Mouse (Mus musculus): ENCODE measurements around the gene Fbxo21.
A peak's percentile ranks its signal among the peaks of the same experiment; 100 is the strongest.

Gene Fbxo21

DNA sequence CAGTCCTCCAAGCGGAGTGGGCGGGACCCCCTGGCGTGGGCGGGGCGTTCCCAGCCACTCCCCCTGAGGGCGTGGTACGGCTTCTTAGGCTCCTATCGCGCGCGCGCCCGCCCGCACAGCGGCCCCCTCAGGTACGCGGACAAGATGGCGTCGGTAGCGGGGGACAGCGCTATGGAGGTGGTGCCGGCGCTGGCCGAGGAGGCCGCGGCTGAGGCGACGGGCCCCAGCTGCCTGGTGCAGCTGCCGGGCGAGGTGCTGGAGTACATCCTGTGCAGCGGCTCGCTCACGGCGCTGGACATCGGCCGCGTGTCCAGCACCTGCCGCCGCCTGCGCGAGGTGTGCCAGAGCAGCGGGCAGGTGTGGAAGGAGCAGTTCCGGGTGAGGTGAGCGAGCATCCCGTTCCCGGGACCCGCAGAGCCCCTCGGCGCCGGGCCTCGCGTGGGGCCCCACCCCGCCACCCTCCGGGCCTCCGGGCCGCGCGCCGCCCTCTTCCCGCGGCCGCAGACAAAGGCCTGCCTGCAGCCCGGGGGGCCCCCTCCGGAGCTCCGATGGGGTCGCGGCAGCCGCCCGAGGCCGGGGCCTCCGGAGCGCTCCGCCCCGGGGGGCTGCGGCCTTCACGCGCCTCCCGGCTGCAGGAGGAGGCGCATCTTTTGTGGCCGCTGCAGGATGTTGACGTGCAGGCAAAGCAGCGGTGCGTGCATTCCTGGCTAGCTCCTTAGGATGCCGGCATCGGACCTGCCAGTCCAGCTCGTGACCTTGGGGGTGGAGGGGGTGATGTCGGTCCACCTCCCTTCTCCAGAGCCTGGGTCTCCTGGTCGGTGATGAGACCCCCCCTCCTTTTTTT, at the start of gene Fbxo21:
Gene Fbxo21, plus strand, starts transcription at position 74 of the 844 bp plus-strand sequence.
- peak; percentile 83 for DNase-seq (ENCODE audit: low spot score)

DNA sequence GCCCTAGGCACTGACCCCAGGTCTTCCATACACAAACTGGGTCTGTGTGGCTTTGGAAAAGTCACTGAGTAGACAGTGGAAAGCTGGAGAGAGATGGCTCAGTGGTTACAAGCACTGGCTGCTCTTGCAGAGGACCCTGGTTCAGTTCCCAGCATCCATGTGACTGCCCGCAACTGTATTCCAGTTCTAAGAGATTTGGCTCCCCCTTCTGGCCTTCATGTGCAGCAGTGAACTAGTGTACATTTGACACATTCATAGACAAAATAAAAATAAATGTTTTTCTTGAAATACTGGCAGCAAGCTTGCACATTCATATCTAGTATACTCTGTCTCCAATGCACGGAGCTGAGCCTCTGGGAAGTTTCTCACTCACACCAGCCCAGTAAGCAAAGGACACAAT, 48.0 kb upstream of the Fbxo21 start:
- DNase-seq (ENCODE audit: low spot score), result no peak

DNA sequence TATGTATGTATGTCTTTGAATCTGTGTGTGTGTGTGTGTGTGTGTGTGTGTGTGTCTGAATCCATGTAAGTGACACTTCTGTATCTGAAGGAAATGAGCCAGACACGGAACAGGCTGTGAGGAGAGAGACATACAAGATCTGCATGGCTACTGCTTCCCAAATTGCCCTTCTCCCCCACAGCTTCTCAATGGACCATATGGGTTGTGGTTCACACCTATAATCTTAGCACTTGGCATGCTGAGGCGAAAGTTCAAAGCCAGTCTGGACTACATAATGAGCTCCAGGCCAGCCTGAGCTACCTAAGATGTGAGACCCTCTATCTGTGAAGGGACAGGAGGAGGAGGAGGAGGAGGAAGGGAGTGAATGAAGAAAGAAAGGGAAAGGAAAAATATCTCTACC, 44.3 kb upstream of the Fbxo21 start:
- no peak for DNase-seq (ENCODE audit: low spot score)

DNA sequence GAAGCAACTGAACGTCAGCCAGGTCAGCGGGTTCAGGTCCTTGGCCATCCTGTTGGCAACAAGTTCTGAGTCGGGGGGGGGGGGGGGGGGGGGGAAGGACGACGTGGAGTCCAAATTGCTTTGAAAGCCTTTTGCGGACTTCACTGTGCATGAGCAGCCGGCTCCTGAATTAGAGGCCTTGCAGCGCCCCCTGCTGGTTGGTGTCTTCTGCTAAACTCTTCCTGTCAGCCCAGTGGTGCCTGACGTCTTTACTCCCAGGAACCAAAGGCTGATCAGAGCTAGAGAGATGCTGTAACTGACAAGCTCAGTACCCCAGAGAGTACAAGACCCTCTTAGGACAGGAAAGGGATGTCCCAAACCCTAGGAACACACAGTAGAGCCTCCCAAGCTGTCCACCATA, 43.7 kb upstream of the Fbxo21 start:
- peak; percentile 59 for DNase-seq (ENCODE audit: low spot score)

DNA sequence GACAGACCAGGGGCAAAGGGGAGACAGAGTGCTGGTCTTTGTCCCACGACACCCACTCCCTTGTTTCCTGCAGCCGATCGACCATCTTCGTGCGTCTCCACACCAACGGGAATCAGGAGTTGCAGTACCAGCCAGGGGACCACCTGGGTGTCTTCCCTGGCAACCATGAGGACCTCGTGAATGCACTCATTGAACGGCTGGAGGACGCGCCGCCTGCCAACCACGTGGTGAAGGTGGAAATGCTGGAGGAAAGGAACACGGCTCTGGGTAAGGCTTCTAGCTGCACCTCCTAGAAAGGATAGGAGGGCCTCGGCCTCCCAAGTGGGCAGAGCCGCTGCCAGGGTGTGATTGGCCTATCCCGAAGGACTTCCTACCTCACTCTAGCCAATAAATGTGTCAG, 40.2 kb upstream of the Fbxo21 start:
- DNase-seq (ENCODE audit: low spot score), result no peak

DNA sequence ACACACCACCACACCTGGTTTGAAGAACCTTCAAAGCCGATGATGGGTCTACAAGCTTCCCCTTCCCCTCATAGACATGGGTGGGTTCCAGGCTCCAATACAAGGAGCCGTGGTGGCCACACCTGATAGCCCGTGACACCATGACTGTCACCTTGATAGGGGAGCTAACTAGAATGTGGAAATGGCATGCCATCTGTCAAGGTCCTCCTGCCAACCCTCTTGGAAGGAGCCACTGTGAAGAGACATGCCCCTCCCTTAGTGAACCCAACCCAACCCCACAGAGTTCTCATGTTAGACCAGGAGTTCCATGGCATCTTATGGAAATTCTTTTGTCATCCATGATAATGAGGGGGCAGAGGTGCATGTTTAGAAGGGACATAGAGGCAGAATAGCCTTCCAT, 39.3 kb upstream of the Fbxo21 start:
- no peak for DNase-seq (ENCODE audit: low spot score)

DNA sequence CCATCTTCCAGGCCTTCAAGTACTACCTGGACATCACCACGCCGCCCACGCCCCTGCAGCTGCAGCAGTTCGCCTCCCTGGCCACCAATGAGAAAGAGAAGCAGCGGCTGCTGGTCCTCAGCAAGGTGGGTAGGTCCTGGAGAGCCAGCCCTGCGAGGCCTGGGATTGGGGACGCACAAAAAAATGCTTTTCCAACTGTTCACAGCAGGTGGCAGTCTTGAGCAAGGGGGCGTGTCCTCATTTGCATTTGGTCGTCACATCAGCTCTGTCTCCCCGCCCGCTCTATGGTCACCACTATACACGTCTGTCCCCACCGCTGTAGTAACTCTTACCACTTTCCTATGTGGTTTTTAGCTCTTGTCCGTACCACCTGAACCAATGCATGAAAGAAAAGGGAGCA, 38.3 kb upstream of the Fbxo21 start:
- no peak for DNase-seq (ENCODE audit: low spot score)

DNA sequence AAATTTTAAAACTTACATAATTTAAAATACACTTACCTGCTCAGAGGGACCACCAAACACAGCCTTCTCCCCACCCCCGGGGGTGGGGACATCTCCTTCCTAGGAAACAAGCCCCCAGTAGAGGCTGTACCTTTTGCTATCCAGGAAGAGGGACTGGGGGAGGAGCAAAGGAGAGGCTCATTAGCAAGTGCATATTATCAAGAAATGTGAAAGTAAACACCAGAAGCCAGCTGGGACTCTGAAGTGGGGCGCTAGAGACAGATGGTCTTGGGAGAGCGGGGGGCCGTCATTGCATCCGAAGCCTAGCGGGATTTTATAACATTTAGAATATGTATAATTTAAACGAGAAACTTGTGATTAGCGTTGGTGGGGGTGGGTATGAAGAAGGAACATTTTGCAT, 37.1 kb upstream of the Fbxo21 start:
- DNase-seq (ENCODE audit: low spot score), result no peak

DNA sequence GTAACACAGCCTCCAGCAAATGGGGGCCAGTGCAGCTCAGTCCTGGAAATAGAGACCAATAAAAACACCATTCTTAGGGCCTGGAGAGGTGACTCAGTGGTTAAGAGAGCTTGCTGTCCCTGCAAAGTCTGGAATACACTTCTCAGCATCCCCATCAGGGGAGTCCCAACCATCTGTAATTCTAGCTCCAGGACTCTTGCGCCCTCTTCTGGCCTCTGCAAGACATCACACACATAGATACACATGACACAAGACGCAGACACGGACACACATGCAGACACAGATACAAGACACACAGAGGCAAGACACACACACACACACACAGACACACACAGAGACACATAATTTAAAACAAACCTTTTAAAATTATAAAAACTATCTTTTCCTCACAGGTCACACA, 35.0 kb upstream of the Fbxo21 start:
- no peak for DNase-seq (ENCODE audit: low spot score)

DNA sequence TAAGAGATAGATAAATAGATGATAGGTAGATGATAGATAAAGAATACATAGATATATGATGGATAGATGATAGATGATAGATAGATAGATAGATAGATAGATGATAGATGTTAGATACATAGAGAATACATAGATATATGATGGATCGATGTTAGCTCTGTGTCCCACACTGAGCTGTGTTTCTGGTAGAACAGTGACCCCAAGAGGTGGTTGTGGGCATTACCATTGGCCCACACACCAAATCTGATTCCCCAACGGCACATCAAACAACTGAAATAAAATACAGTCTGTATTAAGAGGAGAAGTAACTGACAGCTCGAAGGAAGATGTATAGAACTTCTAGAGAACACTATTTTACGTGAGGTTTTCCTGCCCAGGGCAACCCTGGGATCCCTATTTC, 29.9 kb upstream of the Fbxo21 start:
- DNase-seq (ENCODE audit: low spot score), result no peak

DNA sequence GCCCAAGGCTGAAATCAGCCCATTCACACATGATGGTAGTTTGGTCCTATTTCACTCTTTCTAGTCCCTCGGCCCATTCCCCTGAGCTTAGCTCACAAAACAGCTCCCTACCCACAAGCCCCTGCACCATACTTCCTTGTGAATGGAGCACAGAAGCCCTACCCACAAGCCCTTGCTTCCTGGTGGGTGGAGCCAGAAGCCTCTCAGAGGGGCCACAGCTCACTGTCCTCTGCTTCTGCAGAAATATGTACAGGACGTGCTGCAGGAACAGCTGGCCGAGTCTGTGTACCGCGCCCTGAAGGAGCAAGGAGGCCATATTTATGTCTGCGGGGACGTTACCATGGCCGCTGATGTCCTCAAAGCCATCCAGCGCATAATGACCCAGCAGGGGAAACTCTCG, 27.1 kb upstream of the Fbxo21 start:
- no peak for DNase-seq (ENCODE audit: low spot score)

DNA sequence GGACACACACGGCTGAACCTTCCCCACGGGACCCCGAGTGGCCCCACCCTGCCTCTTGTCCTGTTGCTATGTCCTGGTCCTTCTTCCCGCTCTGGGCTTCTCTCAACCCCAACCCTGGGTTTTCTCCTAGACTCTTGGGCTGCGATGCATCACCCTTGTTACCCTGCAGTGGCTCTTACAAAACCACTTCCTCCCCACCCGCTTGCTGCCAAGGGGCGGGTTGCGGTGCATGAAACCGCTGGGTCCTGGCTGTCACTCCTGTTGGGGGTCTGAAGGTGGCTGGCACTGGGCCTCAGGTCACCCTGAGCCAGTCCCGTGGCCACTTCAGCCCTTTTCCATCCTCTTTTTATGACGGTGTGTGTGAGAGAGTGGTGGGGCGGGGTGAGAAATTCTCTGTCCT, 22.6 kb upstream of the Fbxo21 start:
- no peak for DNase-seq (ENCODE audit: low spot score)

DNA sequence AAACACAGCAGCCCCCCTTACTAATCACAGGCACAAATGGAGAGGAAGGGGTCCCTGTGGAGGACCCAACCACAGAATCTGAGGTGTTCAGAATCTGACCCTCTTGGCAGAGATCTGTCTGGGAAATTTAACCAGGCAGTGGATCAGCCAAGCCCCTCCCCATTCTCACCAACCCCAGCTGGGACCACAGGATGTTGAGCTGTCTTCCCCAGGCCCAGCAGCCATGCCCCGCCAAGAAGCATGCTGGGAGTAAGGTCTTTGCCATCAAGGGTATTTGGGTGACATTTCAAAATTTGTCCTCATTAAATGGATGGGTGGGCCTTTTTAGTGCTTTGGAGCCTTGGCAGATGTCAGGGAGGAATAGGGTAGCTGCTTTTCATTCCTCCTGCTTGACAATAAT, 22.1 kb upstream of the Fbxo21 start:
- DNase-seq (ENCODE audit: low spot score), result no peak

DNA sequence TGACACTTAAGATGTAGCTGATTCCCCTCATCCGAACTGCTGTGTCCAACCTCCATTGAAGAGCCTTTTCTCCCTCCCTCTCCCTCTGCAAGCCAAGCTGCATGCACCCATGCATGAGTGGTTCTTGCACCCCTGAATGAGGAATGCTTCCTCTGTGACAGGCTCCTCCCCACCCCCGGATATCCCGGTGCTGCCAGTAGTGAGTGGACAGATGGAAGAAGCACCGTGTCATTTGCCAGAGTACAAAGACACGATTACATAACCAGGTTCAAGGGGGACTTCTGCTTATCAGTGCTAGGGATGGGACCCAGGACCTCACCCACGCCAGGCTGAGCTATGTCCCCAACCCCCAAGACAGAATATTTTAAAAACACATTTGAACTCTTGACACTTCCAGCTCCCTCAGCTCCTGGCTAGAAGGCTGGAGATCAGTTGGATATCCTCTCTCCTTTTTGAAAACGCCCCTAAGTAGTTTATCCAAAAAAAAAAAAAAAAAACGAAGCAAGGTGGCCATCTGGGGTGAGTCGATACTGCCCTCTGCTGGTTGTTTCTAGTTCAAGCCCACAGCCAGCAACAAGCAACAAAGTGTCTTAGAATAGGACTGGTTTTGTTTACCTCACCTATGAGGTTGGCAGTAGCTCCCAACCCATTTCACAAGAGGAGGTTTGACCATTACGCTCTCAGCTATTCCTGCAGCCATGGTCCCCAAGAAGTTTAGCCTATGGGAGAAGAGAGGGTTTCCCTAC, 20.7 kb upstream of the Fbxo21 start:
- no peak for DNase-seq (ENCODE audit: low spot score)

DNA sequence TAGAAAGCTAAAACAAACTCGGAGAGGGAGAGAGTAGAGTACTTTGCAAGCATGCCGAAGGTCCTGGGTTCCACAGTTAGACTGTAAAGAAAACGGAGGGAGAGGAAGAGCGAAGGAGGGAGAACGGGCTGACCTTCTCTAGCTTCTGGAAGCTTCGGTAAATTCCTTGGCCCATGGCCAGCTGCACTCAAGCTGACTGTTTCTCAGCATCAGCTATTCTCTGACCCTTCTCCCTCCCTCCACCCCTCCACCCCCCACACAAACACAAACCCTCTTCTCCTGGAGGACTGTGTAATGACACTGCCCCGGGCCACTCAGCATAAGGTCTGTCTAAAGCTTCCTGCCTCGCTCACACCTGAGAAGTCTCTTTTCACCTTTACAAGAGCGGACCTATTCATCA, 11.8 kb upstream of the Fbxo21 start:
- no peak for DNase-seq (ENCODE audit: low spot score)

DNA sequence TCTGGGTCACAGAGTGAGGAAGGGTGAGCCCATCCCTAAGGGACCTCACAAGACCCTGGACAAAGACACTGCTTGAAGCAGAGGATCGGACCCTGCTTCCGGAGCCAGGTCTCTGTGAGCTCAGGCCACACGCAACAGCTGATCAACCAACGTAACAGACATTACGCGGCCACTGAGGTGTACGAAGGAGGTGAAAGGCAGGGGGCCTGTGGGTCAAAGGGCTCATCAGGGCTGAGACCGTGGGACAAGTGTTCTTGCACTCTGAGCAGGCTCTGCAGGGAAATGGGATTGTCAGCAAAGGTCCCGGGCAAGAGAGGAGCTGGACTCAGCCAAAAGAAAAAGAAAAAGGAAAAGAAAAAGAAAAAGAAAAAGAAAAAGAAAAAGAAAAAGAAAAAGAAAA, 9.6 kb upstream of the Fbxo21 start:
- no peak for DNase-seq (ENCODE audit: low spot score)

DNA sequence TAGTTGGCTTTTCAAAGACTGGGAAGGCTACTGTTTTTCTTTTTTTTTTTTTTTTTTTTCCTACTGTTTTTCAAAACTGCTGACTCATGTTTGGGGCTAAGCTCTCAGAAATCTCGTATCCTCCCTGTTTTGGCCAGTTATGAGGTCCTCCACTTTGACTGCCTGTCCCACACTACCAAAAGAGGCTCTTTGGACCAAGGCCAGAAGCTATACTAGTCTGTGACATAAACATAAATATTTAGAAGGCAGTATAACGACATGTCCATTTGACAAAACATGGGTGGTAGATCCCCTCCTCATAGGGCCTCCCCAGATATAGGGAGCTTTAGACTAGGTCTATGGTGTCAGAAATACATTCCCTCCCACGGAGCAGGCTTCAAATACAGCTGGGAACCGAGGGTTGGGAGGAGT, 8.9 kb upstream of the Fbxo21 start:
- DNase-seq (ENCODE audit: low spot score), result no peak

DNA sequence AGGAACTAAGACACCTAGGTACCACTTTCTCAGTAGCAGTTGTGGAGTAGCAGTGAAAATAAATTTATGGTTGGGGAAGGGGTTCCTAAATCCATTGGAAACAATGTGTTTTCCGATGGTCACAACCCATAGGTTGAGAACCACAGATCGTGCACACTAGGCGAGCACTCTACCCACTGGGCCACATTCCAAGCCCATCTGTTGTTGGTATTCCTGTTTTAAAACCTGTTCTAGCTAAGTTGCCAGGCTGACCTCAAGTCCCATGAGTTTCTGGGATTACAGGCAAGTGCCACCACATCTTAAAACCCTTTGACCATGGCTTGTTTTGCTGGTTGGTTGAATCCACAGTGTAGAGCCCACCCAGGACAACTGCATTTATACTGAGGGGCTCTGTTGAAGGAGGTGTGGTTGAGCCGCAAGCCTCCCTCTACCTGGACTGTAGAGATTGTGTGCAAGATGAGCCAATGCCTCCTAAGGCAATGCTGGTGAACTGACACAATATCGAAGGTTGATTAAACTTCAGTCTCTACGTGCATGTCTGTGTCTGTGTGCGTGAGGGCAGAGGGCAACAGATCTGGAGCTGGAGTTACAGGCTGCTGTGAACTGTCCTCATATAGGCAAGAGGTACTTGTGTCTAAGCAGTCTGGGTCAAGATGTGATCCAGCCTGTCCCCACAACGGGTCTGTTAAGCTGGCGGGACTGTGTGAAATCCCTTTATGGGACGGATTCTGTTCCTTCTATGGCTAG, 6.7 kb upstream of the Fbxo21 start:
- no peak for DNase-seq (ENCODE audit: low spot score)

DNA sequence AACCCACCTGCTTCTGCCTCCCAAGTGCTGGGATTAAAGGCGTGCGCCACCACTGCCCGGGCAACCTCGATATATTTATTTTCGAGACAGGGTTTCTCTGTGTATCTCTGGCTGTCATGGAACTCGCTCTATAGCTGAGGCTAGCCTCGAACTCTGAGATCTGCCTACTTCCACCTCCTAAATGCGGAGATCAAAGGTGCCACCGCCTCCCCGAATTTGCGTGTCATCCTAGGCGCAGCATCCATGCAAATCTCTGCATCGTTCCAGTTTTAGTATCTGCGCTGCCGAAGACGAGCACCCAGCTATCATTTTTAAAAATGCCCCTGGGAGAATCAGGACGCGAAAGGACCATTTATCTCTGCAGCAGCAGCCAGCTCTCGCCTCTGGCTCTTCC, 270 bp upstream of the Fbxo21 start:
- DNase-seq (ENCODE audit: low spot score), result no peak

DNA sequence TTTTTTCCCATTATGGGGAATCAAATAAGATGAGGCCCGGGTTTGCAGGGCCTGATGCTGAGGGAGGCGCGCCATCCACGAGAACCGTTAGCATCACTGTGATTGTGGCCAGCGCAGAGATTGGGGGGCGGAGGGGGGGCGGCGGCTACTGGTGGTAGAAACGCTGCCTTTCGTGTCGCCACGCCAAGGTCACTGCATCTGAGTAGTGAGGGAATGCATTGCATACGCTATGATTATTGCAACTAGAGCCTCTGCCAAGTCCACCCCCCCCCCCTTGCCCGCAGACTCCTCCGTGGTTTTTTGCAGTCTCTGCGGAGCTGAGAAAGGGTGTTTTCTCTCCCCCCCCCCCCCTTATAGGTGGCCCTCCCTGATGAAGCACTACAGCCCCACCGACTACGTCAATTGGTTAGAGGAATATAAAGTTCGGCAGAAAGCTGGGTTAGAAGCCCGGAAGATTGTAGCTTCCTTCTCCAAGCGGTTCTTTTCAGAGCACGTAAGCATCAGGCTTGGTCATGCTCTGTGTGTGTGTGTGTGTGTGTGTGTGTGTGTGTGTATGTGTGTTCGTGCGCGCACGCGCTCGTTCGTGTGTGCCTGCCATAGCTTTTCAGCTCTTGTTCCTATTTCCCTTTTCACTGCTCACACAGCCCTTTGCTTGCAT, 1.1 kb downstream of the Fbxo21 start:
- DNase-seq (ENCODE audit: low spot score), result no peak

DNA sequence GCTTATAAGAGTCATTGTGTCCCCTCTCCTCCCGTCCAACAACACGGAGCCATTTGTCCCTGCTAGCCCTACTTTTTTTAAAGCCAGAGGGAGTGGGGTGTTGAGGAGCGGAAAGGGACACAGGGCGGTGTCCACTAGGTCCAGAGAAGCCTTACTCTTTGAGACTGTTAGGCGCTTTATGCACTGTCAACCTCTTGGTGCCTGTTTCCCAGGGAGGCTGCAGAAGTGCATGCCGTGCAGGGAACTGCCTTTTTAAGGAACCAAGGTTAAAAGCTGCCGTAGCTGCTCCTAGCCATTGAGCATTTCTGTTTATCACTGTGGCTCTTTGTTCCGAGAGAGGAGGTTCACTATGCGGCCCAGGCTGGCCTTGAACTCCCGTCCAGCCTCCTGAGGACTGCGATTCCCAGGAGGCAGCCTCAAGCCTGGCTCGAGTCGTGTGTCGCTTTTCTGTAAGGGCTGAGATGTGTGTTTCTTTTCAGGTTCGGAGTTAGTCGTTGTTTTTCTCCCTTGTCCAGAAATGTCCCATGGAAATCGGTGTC, 1.7 kb downstream of the Fbxo21 start:
- DNase-seq (ENCODE audit: low spot score), result no peak

DNA sequence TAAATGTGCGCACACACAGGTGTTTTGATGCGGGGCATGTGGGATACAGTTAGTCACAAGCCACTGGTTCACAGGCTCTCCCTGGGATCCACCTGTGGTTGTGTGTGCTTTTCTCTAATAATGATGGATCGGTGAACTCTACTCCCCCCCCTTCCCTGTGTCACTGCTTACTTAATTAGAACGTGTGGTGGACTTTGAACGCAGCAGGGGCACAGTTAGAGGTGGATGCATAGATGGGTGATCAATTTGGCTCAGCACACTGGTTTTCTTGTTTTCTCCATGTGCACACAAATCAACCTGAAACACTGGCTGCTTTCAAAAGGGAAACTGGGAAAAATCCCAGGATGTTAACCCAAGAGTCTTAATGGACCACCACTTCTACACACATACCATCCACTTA, 2.6 kb downstream of the Fbxo21 start:
- DNase-seq (ENCODE audit: low spot score), result no peak

Data from urinary bladder, postnatal 10 days (tissue).